Mouse (Mus musculus) ES-CJ7 (cell line): Measurements from ENCODE around the gene Lsm2.
"Not testable (repeated sequence)": the region's sequence is repeated elsewhere in the genome, so short reads cannot be mapped to it uniquely, and the experiment has no call there.

Experiments used
- DNase-seq: peaks from one replicate; pipeline ENCODE4 v3.0.0; 2011; ENCODE audit warnings: low read depth, low spot score

Lsm2 gene

GRCm38 (mm10) chr17:34984218-34984617 is 2.6 kb downstream of the Lsm2 start:
- peak; percentile 55 for DNase-seq

GRCm38 (mm10) chr17:34994751-34995150 is 13.1 kb downstream of the Lsm2 start:
- DNase-seq = no peak

- DNase-seq = not testable (repeated sequence)
These were observed 13.5 kb downstream of the Lsm2 start for GRCm38 (mm10) chr17:34995192-34995591.

- DNase-seq = not testable (repeated sequence)
These were observed 14.3 kb downstream of the Lsm2 start for GRCm38 (mm10) chr17:34995927-34996326.

- DNase-seq = peak; percentile 65
These were observed 14.9 kb downstream of the Lsm2 start for GRCm38 (mm10) chr17:34996411-34997141.

- no peak for DNase-seq
These were observed 15.5 kb downstream of the Lsm2 start for GRCm38 (mm10) chr17:34997142-34997483.

GRCm38 (mm10) chr17:34998526-34999430 is 17.1 kb downstream of the Lsm2 start:
- DNase-seq = no peak

- peak; percentile 53 for DNase-seq
These were observed 18.4 kb downstream of the Lsm2 start for GRCm38 (mm10) chr17:34999871-35000716.

- DNase-seq = peak; percentile 89
These were observed 19.2 kb downstream of the Lsm2 start, which contains the start of gene Vars for GRCm38 (mm10) chr17:35000717-35001451. Gene Vars, plus strand, starts transcription at chr17:35000987.

- no peak for DNase-seq
These were observed 19.9 kb downstream of the Lsm2 start for GRCm38 (mm10) chr17:35001452-35002152.

GRCm38 (mm10) chr17:35002153-35002865 is 20.6 kb downstream of the Lsm2 start:
- no peak for DNase-seq

GRCm38 (mm10) chr17:35003022-35003838 is 21.6 kb downstream of the Lsm2 start:
- DNase-seq = peak; percentile 64

GRCm38 (mm10) chr17:35004075-35004717 is 22.5 kb downstream of the Lsm2 start:
- DNase-seq = no peak

GRCm38 (mm10) chr17:35005158-35005557 is 23.5 kb downstream of the Lsm2 start:
- DNase-seq = no peak

- not testable (repeated sequence) for DNase-seq
These were observed 24.2 kb downstream of the Lsm2 start for GRCm38 (mm10) chr17:35005902-35006301.

GRCm38 (mm10) chr17:35007387-35007991 is 25.8 kb downstream of the Lsm2 start:
- no peak for DNase-seq

GRCm38 (mm10) chr17:35009586-35009985 is 27.9 kb downstream of the Lsm2 start:
- no peak for DNase-seq

- no peak for DNase-seq
These were observed 29.8 kb downstream of the Lsm2 start for GRCm38 (mm10) chr17:35011440-35011839.
